Mouse (Mus musculus) embryonic stem cell, embryonic (primary cell): ENCODE data around the gene Izumo1r.

Experiments
- CTCF ChIA-PET, 4 experiments: fragments of 300-600 bp in 2 of 4; fragments of 350-600 bp in 2 of 4; sonication (Branson Sonifier 250); formaldehyde crosslinking; loops; one replicate each; lab custom pipeline; 2022; ENCODE audit warnings: inconsistent platforms in 2 of 4; lab: Charles Lee
- POLR2A ChIA-PET, 4 experiments: fragments of 300-600 bp in 2 of 4; fragments of 350-600 bp in 2 of 4; sonication (Branson Sonifier 250); formaldehyde crosslinking; loops; one replicate each; lab custom pipeline; 2022; ENCODE audit warnings: antibody characterized with exemption in 4 of 4, inconsistent platforms in 1 of 4; lab: Charles Lee

Izumo1r gene

DNA sequence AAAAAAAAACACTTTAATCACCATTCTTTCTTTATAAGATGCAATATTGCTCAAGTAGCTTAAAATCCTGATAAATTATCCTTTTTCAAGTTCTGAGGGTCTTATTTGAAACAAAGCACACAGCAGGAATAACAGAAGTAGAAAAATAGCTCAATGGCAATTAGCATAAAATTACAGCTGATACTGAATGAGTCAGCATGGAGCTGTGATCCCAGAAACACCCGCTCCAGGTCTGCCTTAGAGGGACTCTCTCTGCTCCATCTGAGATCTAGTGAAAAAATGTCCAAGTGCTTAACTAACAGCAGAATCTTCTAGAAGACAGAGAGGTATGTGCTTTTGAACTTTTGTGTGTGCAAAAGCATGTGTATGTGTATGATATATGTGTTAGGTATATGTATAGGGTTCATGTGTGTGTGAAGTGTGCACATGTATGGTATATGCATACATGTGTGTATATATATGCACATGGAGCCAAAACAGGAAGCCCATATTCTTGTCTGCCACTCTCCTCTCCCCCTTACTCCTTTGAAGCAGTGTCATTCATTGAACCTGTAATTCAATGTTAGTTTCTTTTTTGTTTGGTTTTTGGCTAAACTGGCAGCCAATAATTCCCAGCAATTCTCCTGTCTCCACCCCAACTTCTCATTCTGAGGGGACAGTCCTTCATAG is 55.3 kb downstream of the Izumo1r start:
- ChIA-PET POLR2A (interaction anchor here in 1 of 4 experiments (2.9 kb wide), 1 partner anchor 12 kb away, joined by 11 read pairs; no protein-coding TSS in a partner anchor), CTCF (interaction anchor here in 1 of 4 experiments (0.7 kb wide), 1 partner anchor 160 kb away, joined by 3 read pairs; no protein-coding TSS in a partner anchor)

GRCm38 (mm10) chr9:14846428-14846827 is 57.3 kb downstream of the Izumo1r start:
- POLR2A ChIA-PET, result interaction anchor here in 3 of 4 experiments (0.9 to 2.9 kb wide), 10 partner anchors 10 to 461 kb away, joined by 3 to 11 read pairs (median 3); partner anchors contain the start of genes 4931406C07Rik (in 2 of the 3), Taf1d (in 2 of the 3), Ankrd49 (in 1 of the 3) and Gpr83 (in 1 of the 3)

GRCm38 (mm10) chr9:14843901-14844300 is 59.8 kb downstream of the Izumo1r start:
- ChIA-PET POLR2A (interaction anchor here in 1 of 4 experiments (0.9 to 1.8 kb wide), 4 partner anchors 12 to 91 kb away, joined by 3 read pairs; no protein-coding TSS in a partner anchor), CTCF (interaction anchor here in 3 of 4 experiments (0.6 to 2.2 kb wide), 3 partner anchors 11 to 473 kb away, joined by 3 to 16 read pairs (median 4); no protein-coding TSS in a partner anchor)

More at GRCm38 (mm10) chr9:14846428-14846827, 57.3 kb downstream of the Izumo1r start:
- CTCF ChIA-PET, result interaction anchor here (0.6 to 2.0 kb wide), 16 partner anchors 8 to 571 kb away, joined by 3 to 14 read pairs (median 5); partner anchors contain the start of gene Gpr83 (in 1 of the 4)

- CTCF ChIA-PET, result interaction anchor here in 1 of 4 experiments (0.6 kb wide), 1 partner anchor 473 kb away, joined by 3 read pairs; no protein-coding TSS in a partner anchor
- POLR2A ChIA-PET, result interaction anchor here in 1 of 4 experiments (0.9 kb wide), 1 partner anchor 91 kb away, joined by 3 read pairs; no protein-coding TSS in a partner anchor
Measured at GRCm38 (mm10) chr9:14843311-14843857, 60.4 kb downstream of the Izumo1r start.

DNA sequence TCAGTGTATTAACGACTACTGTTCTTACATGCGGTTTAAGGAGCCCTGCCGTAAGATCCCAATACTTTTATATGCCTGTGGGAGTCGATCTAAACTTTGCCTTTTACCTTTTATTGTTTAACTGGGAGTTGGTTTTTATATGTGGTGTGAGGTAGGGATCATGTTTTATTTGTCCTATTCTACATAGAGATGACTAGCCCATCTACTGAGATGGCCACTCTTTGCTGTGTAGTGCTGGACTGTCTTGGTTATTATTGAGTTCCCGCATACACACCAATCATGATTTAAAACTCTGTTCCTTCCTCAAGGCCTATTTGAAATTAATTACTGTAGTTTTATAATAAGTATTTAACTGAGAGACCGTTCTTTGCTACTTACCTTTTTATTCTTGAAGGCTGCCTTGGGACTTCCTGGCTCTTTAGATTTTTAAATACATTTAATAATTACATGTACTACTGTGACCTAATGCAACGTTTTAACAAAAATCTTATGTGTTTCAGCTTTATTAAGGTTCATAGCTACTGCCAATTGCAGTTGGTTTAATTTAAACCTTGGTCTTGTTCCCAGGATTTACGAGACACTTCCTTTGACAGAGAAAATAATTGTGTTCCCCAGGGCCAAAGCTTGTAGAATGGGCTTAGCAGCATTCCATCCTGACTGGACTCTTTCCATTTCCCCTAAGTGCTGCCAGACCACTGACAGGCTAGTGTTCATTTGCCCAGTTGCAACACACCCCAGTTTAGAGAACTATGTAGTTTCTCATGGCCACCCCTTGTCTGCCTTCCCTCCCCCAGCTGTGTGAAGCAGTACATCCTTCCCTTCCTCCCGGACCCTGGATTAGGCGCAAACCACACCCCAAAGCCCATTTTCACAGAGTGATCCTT is 61.6 kb downstream of the Izumo1r start:
- POLR2A ChIA-PET, result interaction anchor here in 1 of 4 experiments (0.6 kb wide), 1 partner anchor 489 kb away, joined by 7 read pairs; no protein-coding TSS in a partner anchor
- CTCF ChIA-PET, result no interaction called here

- POLR2A ChIA-PET, result interaction anchor here in 1 of 4 experiments (0.8 to 1.4 kb wide), 3 partner anchors 14 to 17 kb away, joined by 3 to 4 read pairs (median 3); no protein-coding TSS in a partner anchor
- CTCF ChIA-PET, result interaction anchor here in 2 of 4 experiments (0.7 to 1.7 kb wide), 2 partner anchors 51 to 75 kb away, joined by 4 to 6 read pairs; no protein-coding TSS in a partner anchor
Measured at GRCm38 (mm10) chr9:14839970-14840369, 63.8 kb downstream of the Izumo1r start.

GRCm38 (mm10) chr9:14839527-14839926 is 64.2 kb downstream of the Izumo1r start:
- CTCF ChIA-PET, result interaction anchor here in 2 of 4 experiments (0.7 to 1.7 kb wide), 2 partner anchors 51 to 75 kb away, joined by 4 to 6 read pairs; no protein-coding TSS in a partner anchor
- POLR2A ChIA-PET, result interaction anchor here in 1 of 4 experiments (0.8 to 1.4 kb wide), 2 partner anchors 13 to 14 kb away, joined by 3 to 4 read pairs; no protein-coding TSS in a partner anchor
